Mouse (Mus musculus) MEL (cell line): ENCODE measurements around the gene Tlr12.
A peak's percentile ranks its signal among the peaks of the same experiment; 100 is the strongest.

Experiments used
- BHLHE40 ChIP-seq: IDR thresholded peaks from 2 replicates; pipeline ENCODE4 v1.6.1; 2012; ENCODE audit warnings: low read depth, mild to moderate bottlenecking, inconsistent platforms, low read length, improper control_type of control experiment, borderline replicate concordance
- CTCF ChIP-seq, 3 experiments: IDR thresholded peaks in 2 of 3; conservative IDR thresholded peaks in 1 of 3; 2 replicates each; pipeline ENCODE4 v1.5.1; 2011 to 2012; ENCODE audit warnings: low read length in 3 of 3, low read depth in 2 of 3, mild to moderate bottlenecking in 2 of 3, improper control_type of control experiment in 1 of 3, inconsistent platforms in 1 of 3, mixed read lengths in 1 of 3, moderate library complexity in 1 of 3; ENCODE audit not compliant: control insufficient read depth in 1 of 3, insufficient read depth in 1 of 3, poor library complexity in 1 of 3, severe bottlenecking in 1 of 3
- EP300 ChIP-seq, 2 experiments: IDR thresholded peaks; 2 replicates each; pipeline ENCODE4 v1.6.1; 2011; ENCODE audit warnings: improper control_type of control experiment in 2 of 2, low read length in 2 of 2, low read depth in 1 of 2, mild to moderate bottlenecking in 1 of 2
- ETS1 ChIP-seq: IDR thresholded peaks from 2 replicates; pipeline ENCODE4 v1.6.1; 2012; ENCODE audit warnings: low read depth, mild to moderate bottlenecking, inconsistent platforms, low read length, improper control_type of control experiment, moderate library complexity
- POLR2A ChIP-seq, 2 experiments: IDR thresholded peaks; 2 replicates each; pipeline ENCODE4 v1.6.1; 2011 to 2012; ENCODE audit warnings: low read length in 2 of 2, mild to moderate bottlenecking in 2 of 2, control low read depth in 1 of 2, improper control_type of control experiment in 1 of 2, low read depth in 1 of 2, moderate library complexity in 1 of 2; ENCODE audit not compliant: control insufficient read depth in 1 of 2, insufficient read depth in 1 of 2, poor library complexity in 1 of 2
- POLR2AphosphoS2 ChIP-seq: IDR thresholded peaks from 2 replicates; pipeline ENCODE4 v1.6.1; 2011; ENCODE audit warnings: low read length, improper control_type of control experiment
- RAD21 ChIP-seq: IDR thresholded peaks from 2 replicates; pipeline ENCODE4 v1.6.1; 2011; ENCODE audit warnings: mild to moderate bottlenecking, low read depth, low read length, improper control_type of control experiment
- RCOR1 ChIP-seq: IDR thresholded peaks from 2 replicates; pipeline ENCODE4 v1.6.1; 2012; ENCODE audit warnings: low read depth, mild to moderate bottlenecking, inconsistent platforms, low read length, improper control_type of control experiment

DNA sequence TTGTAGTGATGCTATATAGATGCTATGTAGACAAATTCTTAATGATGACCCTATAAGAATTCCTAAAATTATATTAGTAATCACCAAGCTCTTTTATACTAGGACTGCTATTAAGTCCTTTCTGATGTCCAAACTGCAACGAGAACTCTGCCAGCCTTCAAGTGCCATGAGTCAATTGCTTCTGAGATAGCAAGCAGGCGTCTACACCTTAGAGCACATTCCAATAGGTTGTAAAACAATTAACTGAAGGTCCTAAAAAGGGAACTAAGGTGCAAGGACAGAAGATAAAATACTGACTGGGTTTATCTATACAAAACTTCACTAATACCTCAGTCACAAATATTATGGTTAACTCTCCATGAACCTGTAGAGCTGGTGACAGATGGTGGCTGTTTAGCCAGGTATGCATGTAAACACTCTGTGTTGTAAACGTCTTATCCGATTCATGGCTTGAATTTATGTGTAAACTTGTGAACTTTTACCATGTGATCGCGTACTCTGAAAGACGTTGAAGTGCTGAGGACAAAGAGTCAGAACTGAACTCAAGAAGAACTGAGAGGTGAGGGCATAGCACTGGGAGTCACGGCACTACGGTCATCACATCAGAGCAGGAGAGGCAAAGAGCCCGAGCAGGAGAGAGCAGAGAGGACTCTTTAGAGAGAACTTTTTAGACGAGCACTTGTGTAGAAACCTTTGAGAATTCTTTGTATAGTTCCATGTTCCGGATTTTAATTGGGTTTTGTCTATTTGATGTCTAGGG, 20.4 kb downstream of the Tlr12 start:
- TF ChIP-seq ETS1 (no peak), POLR2A (IDR thresholded peaks at IDR 0.05; ENCODE audit: control insufficient read depth in 1 of 2, insufficient read depth in 1 of 2, low read depth in 1 of 2, low read length in 2 of 2, poor library complexity in 1 of 2) (no peak), EP300 (IDR thresholded peaks at IDR 0.05; ENCODE audit: low read depth in 1 of 2, low read length in 2 of 2) (peak; percentile 41 to 43; a peak in 2 of 4 replicates), RCOR1 (no peak), CTCF (IDR thresholded peaks at IDR 0.05 in 2 of 3, conservative IDR thresholded peaks at IDR 0.05 in 1 of 3; ENCODE audit: control insufficient read depth in 1 of 3, insufficient read depth in 1 of 3, low read depth in 2 of 3, low read length in 3 of 3, poor library complexity in 1 of 3, severe bottlenecking in 1 of 3) (no peak), RAD21 (no peak), POLR2AphosphoS2 (no peak), BHLHE40 (no peak)
